Mouse (Mus musculus) small intestine, adult 2 months (tissue): ENCODE results near the gene Cd84.

Experiments used
- CTCF ChIP-seq: fragments of 200-500 bp; IDR thresholded peaks from 2 replicates; pipeline ENCODE4 v1.5.1; 2012; ENCODE audit warnings: low read depth, mild to moderate bottlenecking, control low read depth, inconsistent platforms, low read length, moderate library complexity, mixed read lengths; ENCODE audit not compliant: insufficient replicate concordance, insufficient read length; ENCODE audit errors: extremely low read depth
- POLR2A ChIP-seq: fragments of 200-500 bp; IDR thresholded peaks from 2 replicates; pipeline ENCODE4 v1.6.1; 2012; ENCODE audit warnings: low read depth, mild to moderate bottlenecking, control low read depth, inconsistent platforms, low read length, moderate library complexity

DNA sequence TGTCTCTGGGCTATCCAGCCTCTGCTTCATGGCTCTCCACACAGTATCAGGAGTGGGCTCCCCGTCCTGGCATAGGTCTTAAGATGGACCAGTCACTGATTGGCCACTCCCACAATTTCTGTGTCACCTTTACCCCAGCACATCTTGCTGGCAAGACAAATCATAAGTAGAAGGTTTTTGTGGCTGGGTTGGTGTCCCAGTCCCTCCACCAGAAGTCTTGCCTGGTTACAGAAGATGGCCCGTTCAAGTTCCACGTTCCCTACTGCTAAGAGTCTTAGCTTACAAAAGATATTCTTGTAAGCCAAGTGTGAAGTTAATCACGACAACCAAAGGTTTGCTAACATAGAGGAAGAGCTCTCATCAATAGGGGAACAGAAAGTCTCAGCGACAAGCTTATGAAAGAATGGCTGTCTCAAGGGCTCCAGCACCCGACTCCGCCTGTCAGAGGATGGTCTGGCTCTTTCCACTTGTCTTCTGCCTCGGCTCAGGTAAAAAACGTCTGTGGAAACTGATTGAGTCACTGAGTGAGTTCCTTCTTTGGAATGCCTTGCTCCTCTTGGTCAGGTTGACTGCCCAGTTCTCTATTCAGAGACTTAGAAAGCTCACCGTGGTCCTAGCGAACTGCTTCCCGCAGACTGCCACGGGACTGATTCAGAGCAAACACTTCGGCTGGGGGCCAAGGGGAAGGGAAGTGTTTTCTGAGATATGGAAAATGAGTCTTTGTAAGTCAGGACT lies 78.0 kb downstream of the Cd84 start, which contains the start of gene Slamf6:
- no peak for TF ChIP-seq CTCF
- TF ChIP-seq POLR2A, result no peak
